Mouse (Mus musculus) heart, postnatal 0 days (tissue): ENCODE data around the gene Phospho2. TPM values are rescaled to one million over a fixed set of nuclear protein-coding genes. Genes with fewer than 3 reads are reported as not detected.

Source experiments
- ATAC-seq: fragments of 200-750 bp; cut with Nextera tagmentation; 2 replicates; pipeline ENCODE4 v1.8.0; 2017; ENCODE audit warnings: low read depth, moderate number of reproducible peaks, moderate library complexity; ENCODE audit not compliant: insufficient read depth
- DNase-seq: peaks from one replicate; pipeline ENCODE4 v3.0.0-alpha.2; 2016; ENCODE audit warnings: low spot score
- H3K27ac ChIP-seq: fragments of 300-500 bp; sonication (generic); 2 replicates; pipeline ENCODE4 v1.5.1; 2014; ENCODE audit warnings: low read depth, mild to moderate bottlenecking
- H3K27me3 ChIP-seq: fragments of 300-500 bp; sonication (generic); 2 replicates; pipeline ENCODE4 v1.6.1; 2014; ENCODE audit warnings: low read length, mixed read lengths; ENCODE audit not compliant: control insufficient read depth, insufficient read depth
- H3K36me3 ChIP-seq: fragments of 300-500 bp; sonication (generic); replicated peaks from 2 replicates; pipeline ENCODE4 v1.6.1; 2014; ENCODE audit warnings: low read length, mixed read lengths; ENCODE audit not compliant: control insufficient read depth, insufficient read depth
- H3K4me1 ChIP-seq: fragments of 300-500 bp; sonication (generic); 2 replicates; pipeline ENCODE4 v1.6.1; 2014; ENCODE audit warnings: antibody characterized with exemption; ENCODE audit not compliant: control insufficient read depth, insufficient read depth
- H3K4me2 ChIP-seq: fragments of 300-500 bp; sonication (generic); 2 replicates; pipeline ENCODE4 v1.6.1; 2014; ENCODE audit warnings: low read depth, mild to moderate bottlenecking, low read length, moderate library complexity
- H3K4me3 ChIP-seq: fragments of 300-500 bp; sonication (generic); 2 replicates; pipeline ENCODE4 v1.5.1; 2014; ENCODE audit warnings: low read depth, low read length
- H3K9ac ChIP-seq: fragments of 300-500 bp; sonication (generic); replicated peaks from 2 replicates; pipeline ENCODE4 v1.6.1; 2014; ENCODE audit warnings: low read depth, low read length, mixed read lengths
- H3K9me3 ChIP-seq: fragments of 300-500 bp; sonication (generic); replicated peaks from 2 replicates; pipeline ENCODE4 v1.6.1; 2016; ENCODE audit warnings: low read length; ENCODE audit not compliant: control insufficient read depth
- CTCF ChIP-seq: IDR thresholded peaks from 2 replicates; pipeline ENCODE4 v1.5.1; 2016; ENCODE audit warnings: antibody characterized with exemption, control low read depth, low read depth
- EP300 ChIP-seq: IDR thresholded peaks from 2 replicates; pipeline ENCODE4 v1.6.1; 2016; ENCODE audit warnings: antibody characterized with exemption, low read depth
- WGBS: fragments of 180-500 bp; shearing (Covaris S2); extraction: QIAGEN DNeasy Blood & Tissue Kit; methylation state at CpG from one replicate; pipeline ENCODE4 v1.1.7; 2014; 5-methylcytosine and 5-hydroxymethylcytosine counted together
- polyA plus RNA-seq: library from polyadenylated mRNA; unstranded; fragments of >200 nt; fragmentation: Nextera tagmentation; extraction: Ambion mirVana; gene quantifications from 2 replicates; pipeline ENCODE4 v1.2.1, GENCODE M21; 2015
- total RNA-seq: library from RNA; depleted of rRNA; stranded (reverse); fragments of >200 nt; gene quantifications from 2 replicates; pipeline ENCODE4 v1.2.3, GENCODE M21; 2014; ENCODE audit warnings: low replicate concordance

The Phospho2 gene
- total and polyA plus RNA-seq, 2 experiments from 2014 or later, result 8.8 to 27.1 TPM

DNA sequence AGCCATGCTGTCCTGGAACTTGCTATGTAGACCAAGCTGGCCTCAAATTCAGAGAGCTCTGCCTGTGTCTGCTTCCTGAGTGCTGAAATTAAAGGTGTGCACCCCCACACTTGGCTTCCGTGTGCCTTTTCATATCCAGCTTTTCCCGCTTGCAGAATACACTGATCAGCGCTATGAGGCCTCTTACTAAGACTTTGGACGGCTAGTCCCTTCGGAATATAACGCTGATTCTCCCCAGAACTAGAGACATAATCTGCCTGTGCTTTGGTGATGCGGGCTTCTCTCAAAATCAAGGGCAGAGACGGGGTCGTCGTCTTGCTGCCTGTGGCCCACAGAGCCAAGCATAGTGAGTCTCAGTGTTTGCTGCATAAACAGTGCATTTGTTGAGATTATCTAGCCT is 36.5 kb downstream of the Phospho2 start:
- TF ChIP-seq CTCF (no peak), EP300 (no peak)
- H3K36me3 ChIP-seq, result peaks cover 33% of the 10 kb centered on the region
- WGBS, result 72% methylated on average over 10 of the region's 10 CpGs

DNA sequence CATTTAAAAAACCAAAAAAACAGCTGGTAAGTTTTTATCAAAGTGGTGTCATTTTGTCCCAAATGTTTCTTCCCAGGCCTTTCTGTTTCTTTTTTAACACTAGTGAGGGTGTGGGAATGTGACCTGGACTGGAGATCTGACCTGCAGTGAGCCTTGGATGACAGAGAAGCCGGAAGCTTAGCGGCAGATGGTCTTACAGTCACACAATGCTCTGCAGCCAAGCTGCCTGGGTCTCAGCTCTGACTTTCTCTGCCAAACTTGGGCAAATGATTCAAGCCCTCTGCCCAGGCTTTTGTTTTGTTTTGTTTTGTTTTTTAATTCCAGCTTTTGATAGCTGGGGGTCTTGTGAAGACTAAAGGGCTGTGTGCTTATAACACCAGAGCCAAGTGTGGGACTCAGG is 37.0 kb downstream of the Phospho2 start:
- H3K36me3 ChIP-seq, result peaks cover 38% of the 10 kb centered on the region
- H3K9me3 ChIP-seq, result no peaks in the 10 kb centered on the region
- no peak for ATAC-seq
- H3K4me1 ChIP-seq, result 0 out of 2 replicates have a peak, but pooled peaks cover 9% of the 10 kb centered on the region
- WGBS, result 73% methylated on average over 2 of the region's 2 CpGs
- no peak overlapping the region for H3K9ac ChIP-seq
- no peak for TF ChIP-seq CTCF
- no peak for TF ChIP-seq EP300
- H3K4me3 ChIP-seq, result no peak overlapping the region
- no peaks in the 10 kb centered on the region for H3K27me3 ChIP-seq
- H3K27ac ChIP-seq, result peak overlapping the region; percentile 44; the same call in 1 of the 2 replicates
- no peak for DNase-seq
- no peak overlapping the region for H3K4me2 ChIP-seq

More for the DNA sequence above, 36.5 kb downstream of the Phospho2 start:
- Histone ChIP-seq H3K9ac (no peak overlapping the region), H3K27ac (peak overlapping the region; percentile 16; the same call in 1 of the 2 replicates), H3K9me3 (no peaks in the 10 kb centered on the region), H3K27me3 (no peaks in the 10 kb centered on the region), H3K4me1 (0 out of 2 replicates have a peak, but pooled peaks cover 9% of the 10 kb centered on the region), H3K4me3 (no peak overlapping the region), H3K4me2 (no peak overlapping the region)
- DNase-seq (no peak), ATAC-seq (no peak)

DNA sequence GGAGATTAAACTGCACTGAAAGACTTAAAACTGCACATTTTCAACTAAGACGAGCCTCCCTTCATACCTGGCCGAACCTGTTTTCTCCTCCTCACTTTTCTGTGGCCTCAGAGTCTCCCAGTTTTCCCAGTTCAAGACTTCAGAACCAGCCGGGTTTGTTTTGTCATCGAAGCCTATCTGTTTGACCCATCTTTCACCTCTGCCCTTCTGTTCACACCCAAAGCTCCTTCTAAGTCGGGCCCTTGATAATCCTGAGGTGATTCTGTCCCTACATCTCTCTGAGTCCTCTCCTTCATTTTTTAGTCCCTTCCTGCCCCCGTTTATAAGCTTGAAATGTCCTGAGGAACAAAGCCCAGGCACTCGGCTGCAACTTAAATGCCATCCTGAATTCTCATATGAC is 38.6 kb downstream of the Phospho2 start:
- ATAC-seq, result no peak
- peaks cover 52% of the 10 kb centered on the region for H3K36me3 ChIP-seq

DNA sequence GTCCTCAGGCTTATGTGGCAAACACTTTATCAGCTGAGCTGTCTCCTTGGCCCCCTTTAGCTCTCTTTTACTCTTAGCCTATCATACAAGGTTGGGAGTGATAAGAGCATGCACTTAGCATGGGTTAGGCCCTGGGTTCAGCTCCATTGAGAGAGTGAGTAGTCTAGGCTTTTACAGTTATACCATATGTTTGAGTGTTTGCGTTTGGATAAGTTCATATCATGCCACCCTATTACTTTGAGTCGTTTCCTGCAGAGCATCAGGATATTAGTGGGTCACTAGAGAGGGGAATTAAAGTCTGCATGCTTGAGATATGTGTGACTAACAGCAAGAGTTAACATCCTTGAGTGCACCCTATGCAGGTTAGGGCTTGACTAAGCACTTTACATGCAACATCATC is 40.3 kb downstream of the Phospho2 start:
- H3K36me3 ChIP-seq, result peaks cover 67% of the 10 kb centered on the region
- no peak overlapping the region for H3K9ac ChIP-seq
- DNase-seq (no peak), ATAC-seq (no peak)
- H3K9me3 ChIP-seq, result no peaks in the 10 kb centered on the region
- H3K4me1 ChIP-seq, result 0 out of 2 replicates have a peak, but pooled peaks cover 8% of the 10 kb centered on the region
- no peak overlapping the region for H3K27ac ChIP-seq
- H3K27me3 ChIP-seq, result no peaks in the 10 kb centered on the region
- no peak overlapping the region for H3K4me3 ChIP-seq
- no peak overlapping the region for H3K4me2 ChIP-seq
- WGBS, result 73% methylated on average over 2 of the region's 2 CpGs
- TF ChIP-seq EP300 (no peak), CTCF (no peak)

More for the DNA sequence above, 38.6 kb downstream of the Phospho2 start:
- Histone ChIP-seq H3K4me3 (no peak overlapping the region), H3K9me3 (no peaks in the 10 kb centered on the region), H3K4me2 (no peak overlapping the region), H3K27ac (no peak overlapping the region), H3K4me1 (0 out of 2 replicates have a peak, but pooled peaks cover 9% of the 10 kb centered on the region), H3K9ac (no peak overlapping the region), H3K27me3 (no peaks in the 10 kb centered on the region)
- 47% methylated on average over 7 of the region's 7 CpGs for WGBS
- no peak for DNase-seq
- TF ChIP-seq CTCF, result no peak

DNA sequence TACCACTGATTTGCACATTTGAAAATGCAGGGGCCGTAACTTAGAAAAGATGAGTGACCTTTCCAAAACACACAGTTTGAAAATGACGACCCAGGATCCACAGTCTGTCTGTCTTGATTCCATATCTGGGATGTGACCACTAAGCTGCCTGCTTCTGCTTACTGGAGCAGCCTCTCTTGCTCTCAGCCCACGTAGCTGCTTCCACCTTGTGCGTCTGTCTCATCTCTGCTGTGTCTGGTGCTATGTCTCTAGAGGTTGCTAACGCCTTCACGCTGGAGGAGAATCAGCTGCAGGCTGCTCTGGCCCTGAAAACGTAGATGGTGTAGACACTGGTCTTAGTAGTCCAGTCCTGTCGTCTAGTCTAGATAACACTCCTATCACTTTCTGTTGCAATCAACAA is 40.7 kb downstream of the Phospho2 start:
- TF ChIP-seq CTCF (no peak), EP300 (no peak)
- ATAC-seq (no peak), DNase-seq (no peak)
- no peak overlapping the region for H3K4me2 ChIP-seq
- H3K4me1 ChIP-seq, result 0 out of 2 replicates have a peak, but pooled peaks cover 6% of the 10 kb centered on the region
- WGBS, result 72% methylated on average over 8 of the region's 8 CpGs
- H3K27me3 ChIP-seq, result no peaks in the 10 kb centered on the region
- peaks cover 72% of the 10 kb centered on the region for H3K36me3 ChIP-seq
- H3K4me3 ChIP-seq, result no peak overlapping the region
- no peaks in the 10 kb centered on the region for H3K9me3 ChIP-seq
- no peak overlapping the region for H3K27ac ChIP-seq
- no peak overlapping the region for H3K9ac ChIP-seq

DNA sequence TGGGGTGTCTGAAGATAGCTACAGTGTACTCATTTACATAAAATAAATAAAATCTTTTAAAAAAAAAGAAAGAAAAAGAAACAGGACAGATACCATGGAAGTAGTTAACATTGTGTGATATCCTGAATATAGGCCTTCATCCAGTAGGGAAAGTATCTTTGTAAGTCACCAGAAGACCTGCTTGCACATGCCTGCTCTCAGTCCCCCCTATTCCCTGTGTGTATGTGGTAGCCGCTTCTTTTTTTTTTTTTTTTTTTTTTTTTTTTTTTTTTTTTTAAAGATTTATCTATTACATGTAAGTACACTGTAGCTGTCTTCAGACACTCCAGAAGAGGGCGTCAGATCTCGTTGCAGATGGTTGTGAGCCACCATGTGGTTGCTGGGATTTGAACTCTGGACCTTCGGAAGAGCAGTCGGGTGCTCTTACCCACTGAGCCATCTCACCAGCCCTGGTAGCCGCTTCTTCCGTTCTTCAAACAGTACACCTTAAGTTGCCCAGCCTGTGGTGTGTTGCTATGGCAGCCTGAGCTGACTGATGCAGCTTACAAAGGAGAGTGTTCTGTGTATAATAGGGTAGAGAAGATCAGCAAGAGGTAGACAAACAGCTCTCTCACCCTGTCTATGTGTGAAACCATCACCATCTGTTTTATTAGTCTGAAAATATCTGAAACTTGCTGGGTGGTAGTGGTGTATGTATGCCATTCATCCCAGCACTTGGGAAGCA is 48.0 kb downstream of the Phospho2 start:
- no peaks in the 10 kb centered on the region for H3K9me3 ChIP-seq
- no peak overlapping the region for H3K27ac ChIP-seq
- ATAC-seq, result no peak
- WGBS, result 89% methylated on average over 5 of the region's 7 CpGs
- no peaks in the 10 kb centered on the region for H3K4me1 ChIP-seq
- peaks cover 43% of the 10 kb centered on the region for H3K36me3 ChIP-seq
- no peaks in the 10 kb centered on the region for H3K27me3 ChIP-seq
- no peak overlapping the region for H3K4me2 ChIP-seq
- TF ChIP-seq EP300, result no peak
- no peak for TF ChIP-seq CTCF
- DNase-seq, result no peak
- no peak overlapping the region for H3K4me3 ChIP-seq
- no peak overlapping the region for H3K9ac ChIP-seq
